Mouse (Mus musculus) heart, postnatal 10 days (tissue): ENCODE results near the gene Extl1. TPM values are rescaled to one million over a fixed set of nuclear protein-coding genes. Genes with fewer than 3 reads are reported as not detected.
"Not testable (repeated sequence)": the region's sequence is repeated elsewhere in the genome, so short reads cannot be mapped to it uniquely, and the experiment has no call there.

ENCODE experiments used
- DNase-seq, 2 experiments: peaks; one replicate each; pipeline ENCODE4 v3.0.0; 2021
- intact Hi-C: fragments of 180-260 bp; cut with DNase I; formaldehyde crosslinking; loops from one replicate; pipeline ENCODE4 v1.15.1; 2025
- total RNA-seq, 2 experiments: library from RNA; stranded (reverse); gene quantifications; 2 replicates each; pipeline ENCODE4 v1.2.3; 2021

The Extl1 gene
- total RNA-seq, 2 experiments from 2014 or later, result 4.2 to 5.4 TPM

- intact Hi-C loops, result no loop called here
These were observed 29.9 kb downstream of the Extl1 start for GRCm38 (mm10) chr4:134353527-134354409.

GRCm38 (mm10) chr4:134352929-134353328 is 30.7 kb downstream of the Extl1 start:
- intact Hi-C loops, result no loop called here
- no peak for DNase-seq

More at GRCm38 (mm10) chr4:134353527-134354409, 29.9 kb downstream of the Extl1 start:
- no peak for DNase-seq

- intact Hi-C loops, result no loop called here
- no peak for DNase-seq
These were observed 31.4 kb downstream of the Extl1 start for GRCm38 (mm10) chr4:134352261-134352707.

GRCm38 (mm10) chr4:134351329-134352260 is 32.1 kb downstream of the Extl1 start:
- intact Hi-C loops, result no loop called here
- DNase-seq, result peak in 1 of 2 experiments; percentile 39

- intact Hi-C loops, result no loop called here
- no peak for DNase-seq
These were observed 33.0 kb downstream of the Extl1 start for GRCm38 (mm10) chr4:134350641-134351040.

- intact Hi-C loops, result no loop called here
- no peak for DNase-seq
These were observed 33.8 kb downstream of the Extl1 start for GRCm38 (mm10) chr4:134349829-134350228.

- no peak for DNase-seq
- intact Hi-C loops, result no loop called here
These were observed 35.1 kb downstream of the Extl1 start for GRCm38 (mm10) chr4:134348545-134348944.

GRCm38 (mm10) chr4:134348078-134348477 is 35.6 kb downstream of the Extl1 start:
- peak; percentile 33 to 48 for DNase-seq
- intact Hi-C loops, result no loop called here

GRCm38 (mm10) chr4:134345802-134346201 is 37.8 kb downstream of the Extl1 start:
- intact Hi-C loops, result no loop called here
- DNase-seq, result no peak

GRCm38 (mm10) chr4:134344620-134345019 is 39.0 kb downstream of the Extl1 start:
- intact Hi-C loops, result no loop called here
- DNase-seq, result no peak

- intact Hi-C loops, result no loop called here
- no peak for DNase-seq
These were observed 40.3 kb downstream of the Extl1 start, which contains the start of gene Slc30a2 for GRCm38 (mm10) chr4:134343071-134344031. Gene Slc30a2 (plus strand): TSS chr4:134343181.

- intact Hi-C loops, result no loop called here
- no peak for DNase-seq
These were observed 41.4 kb downstream of the Extl1 start for GRCm38 (mm10) chr4:134342213-134342779.

- intact Hi-C loops, result not testable (repeated sequence)
These were observed 42.4 kb downstream of the Extl1 start for GRCm38 (mm10) chr4:134341231-134341630.

GRCm38 (mm10) chr4:134330281-134330680 is 53.4 kb downstream of the Extl1 start:
- intact Hi-C loops, result no loop called here
- DNase-seq, result no peak

More at GRCm38 (mm10) chr4:134341231-134341630, 42.4 kb downstream of the Extl1 start:
- DNase-seq, result not testable (repeated sequence)

GRCm38 (mm10) chr4:134328832-134329231 is 54.8 kb downstream of the Extl1 start:
- no peak for DNase-seq
- intact Hi-C loops, result no loop called here

GRCm38 (mm10) chr4:134328151-134328550 is 55.5 kb downstream of the Extl1 start:
- intact Hi-C loops, result no loop called here
- DNase-seq, result no peak

GRCm38 (mm10) chr4:134326859-134327530 is 56.7 kb downstream of the Extl1 start:
- no peak for DNase-seq
- intact Hi-C loops, result no loop called here

GRCm38 (mm10) chr4:134324655-134325054 is 59.0 kb downstream of the Extl1 start:
- no peak for DNase-seq
- intact Hi-C loops, result no loop called here

GRCm38 (mm10) chr4:134321524-134321923 is 62.1 kb downstream of the Extl1 start:
- intact Hi-C loops, result no loop called here
- DNase-seq, result no peak
